Mouse (Mus musculus) small intestine, adult 2 months (tissue): ENCODE data around the gene Atg4d.

Experiments
- CTCF ChIP-seq: fragments of 200-500 bp; IDR thresholded peaks from 2 replicates; pipeline ENCODE4 v1.5.1; 2012; ENCODE audit warnings: low read depth, mild to moderate bottlenecking, control low read depth, inconsistent platforms, low read length, moderate library complexity, mixed read lengths; ENCODE audit not compliant: insufficient replicate concordance, insufficient read length; ENCODE audit errors: extremely low read depth
- POLR2A ChIP-seq: fragments of 200-500 bp; IDR thresholded peaks from 2 replicates; pipeline ENCODE4 v1.6.1; 2012; ENCODE audit warnings: low read depth, mild to moderate bottlenecking, control low read depth, inconsistent platforms, low read length, moderate library complexity

DNA sequence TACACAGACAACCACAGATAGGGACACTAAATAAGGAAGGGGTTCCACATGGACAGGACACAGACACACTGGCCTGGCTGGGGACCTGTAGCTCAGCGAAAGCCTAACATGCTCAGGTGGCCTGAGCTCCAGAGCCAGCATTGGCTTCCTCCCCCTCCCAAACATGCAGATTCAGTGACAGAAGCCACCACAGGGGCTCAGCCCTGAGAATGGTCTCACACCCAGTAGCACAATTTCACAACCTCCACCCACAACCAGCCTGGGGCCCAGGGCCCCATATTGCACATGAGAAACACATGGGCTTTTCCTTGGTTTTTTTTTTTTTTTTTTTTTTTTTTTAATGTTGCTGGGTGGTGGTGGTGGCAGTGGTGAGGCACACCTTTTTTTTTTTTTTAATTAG is 18.8 kb upstream of the Atg4d start:
- TF ChIP-seq POLR2A (no peak), CTCF (no peak)
